Mouse (Mus musculus) forebrain, embryonic 14.5 days (tissue): ENCODE data around the gene Zgrf1. TPM values are rescaled to one million over a fixed set of nuclear protein-coding genes. Genes with fewer than 3 reads are reported as not detected.
A peak's percentile ranks its signal among the peaks of the same experiment; 100 is the strongest.

Source experiments
- ATAC-seq: fragments of 200-750 bp; cut with Nextera tagmentation; 2 replicates; pipeline ENCODE4 v1.8.0; 2017; ENCODE audit warnings: mild to moderate bottlenecking, moderate library complexity
- DNase-seq: peaks from one replicate; pipeline ENCODE4 v3.0.0-alpha.2; 2015; ENCODE audit warnings: low spot score
- H3K27ac ChIP-seq: fragments of 300-500 bp; sonication (generic); 2 replicates; pipeline ENCODE4 v1.5.1; 2014; ENCODE audit warnings: low read depth, mild to moderate bottlenecking, control low read depth, low read length, moderate library complexity
- H3K27me3 ChIP-seq: fragments of 300-500 bp; sonication (generic); replicated peaks from 2 replicates; pipeline ENCODE4 v1.6.1; 2014; ENCODE audit warnings: low read length, control low read depth, mixed read lengths; ENCODE audit not compliant: control insufficient read depth, insufficient read depth
- H3K36me3 ChIP-seq: fragments of 300-500 bp; sonication (generic); 2 replicates; pipeline ENCODE4 v1.6.1; 2014; ENCODE audit warnings: low read length, control low read depth; ENCODE audit not compliant: control insufficient read depth, insufficient read depth
- H3K4me1 ChIP-seq: fragments of 300-500 bp; sonication (generic); 2 replicates; pipeline ENCODE4 v1.6.1; 2014; ENCODE audit warnings: antibody characterized with exemption, low read length, control low read depth; ENCODE audit not compliant: control insufficient read depth, insufficient read depth
- H3K4me2 ChIP-seq: fragments of 300-500 bp; sonication (generic); 2 replicates; pipeline ENCODE4 v1.6.1; 2014; ENCODE audit warnings: mild to moderate bottlenecking, control low read depth, low read length
- H3K4me3 ChIP-seq: fragments of 300-500 bp; sonication (generic); 2 replicates; pipeline ENCODE4 v1.5.1; 2014; ENCODE audit warnings: low read depth, low read length, control low read depth
- H3K9ac ChIP-seq: fragments of 300-500 bp; sonication (generic); 2 replicates; pipeline ENCODE4 v1.6.1; 2014; ENCODE audit warnings: mild to moderate bottlenecking, low read length, control low read depth, moderate library complexity
- H3K9me3 ChIP-seq: fragments of 300-500 bp; sonication (generic); replicated peaks from 2 replicates; pipeline ENCODE4 v1.6.1; 2016; ENCODE audit warnings: low read length, control low read depth, mixed read lengths; ENCODE audit not compliant: control insufficient read depth
- WGBS: fragments of 180-500 bp; shearing (Covaris S2); extraction: QIAGEN DNeasy Blood & Tissue Kit; methylation state at CpG from one replicate; pipeline ENCODE4 v1.1.7; 2014; 5-methylcytosine and 5-hydroxymethylcytosine counted together
- polyA plus RNA-seq: library from polyadenylated mRNA; unstranded; fragments of >200 nt; fragmentation: Nextera tagmentation; extraction: Ambion mirVana; gene quantifications from 2 replicates; pipeline ENCODE4 v1.2.1, GENCODE M21; 2014

Zgrf1 gene
- polyA plus RNA-seq = 4.0 and 4.1 TPM in 2 replicates

- Histone ChIP-seq H3K27ac (peak within 1 kb of the TSS; percentile 90), H3K9ac (peak within 1 kb of the TSS; percentile 80), H3K4me2 (peak within 1 kb of the TSS; percentile 69), H3K36me3 (0 out of 2 replicates have a peak, but pooled peaks cover 12% of the 10 kb centered on the region), H3K9me3 (no peaks in the 10 kb centered on the region), H3K27me3 (no peaks in the 10 kb centered on the region), H3K4me1 (peaks cover 3% of the 10 kb centered on the region; the same call in 1 of the 2 replicates), H3K4me3 (peak within 1 kb of the TSS; percentile 63)
- ATAC-seq (peak; percentile 99), DNase-seq (peak; percentile 100)
- WGBS = under 1% methylated on average over 73 of the region's 73 CpGs
Measured at GRCm38 (mm10) chr3:127552973-127553719, at the start of gene Zgrf1, which contains the start of gene Larp7. Gene Zgrf1, plus strand, starts transcription at chr3:127553489. Gene Larp7, minus strand, starts transcription at chr3:127553349.

GRCm38 (mm10) chr3:127507878-127508783 is 45.2 kb upstream of the Zgrf1 start:
- Histone ChIP-seq H3K4me2 (no peak overlapping the region), H3K36me3 (no peaks in the 10 kb centered on the region), H3K27ac (no peak overlapping the region), H3K9ac (no peak overlapping the region), H3K27me3 (no peaks in the 10 kb centered on the region), H3K4me1 (no peaks in the 10 kb centered on the region), H3K9me3 (no peaks in the 10 kb centered on the region), H3K4me3 (no peak overlapping the region)
- DNase-seq (peak; percentile 42), ATAC-seq (peak; percentile 67)
- WGBS = 59% methylated on average over 15 of the region's 15 CpGs

- no peak for DNase-seq
- WGBS = 82% methylated on average over 12 of the region's 12 CpGs
Measured at GRCm38 (mm10) chr3:127511786-127512746, 41.2 kb upstream of the Zgrf1 start.

GRCm38 (mm10) chr3:127512794-127513335 is 40.4 kb upstream of the Zgrf1 start:
- WGBS = 73% methylated on average over 15 of the region's 15 CpGs
- no peaks in the 10 kb centered on the region for H3K9me3 ChIP-seq
- H3K4me1 ChIP-seq = no peaks in the 10 kb centered on the region
- DNase-seq (no peak), ATAC-seq (no peak)
- H3K27ac ChIP-seq = no peak overlapping the region
- H3K9ac ChIP-seq = no peak overlapping the region
- no peaks in the 10 kb centered on the region for H3K27me3 ChIP-seq
- H3K36me3 ChIP-seq = no peaks in the 10 kb centered on the region
- H3K4me2 ChIP-seq = no peak overlapping the region
- H3K4me3 ChIP-seq = no peak overlapping the region

More at GRCm38 (mm10) chr3:127511786-127512746, 41.2 kb upstream of the Zgrf1 start:
- Histone ChIP-seq H3K4me2 (no peak overlapping the region), H3K9me3 (no peaks in the 10 kb centered on the region), H3K4me1 (no peaks in the 10 kb centered on the region), H3K27ac (no peak overlapping the region), H3K9ac (no peak overlapping the region), H3K27me3 (no peaks in the 10 kb centered on the region), H3K36me3 (no peaks in the 10 kb centered on the region), H3K4me3 (no peak overlapping the region)
- no peak for ATAC-seq

- Histone ChIP-seq H3K4me3 (no peak overlapping the region), H3K27ac (no peak overlapping the region), H3K4me2 (no peak overlapping the region), H3K36me3 (no peaks in the 10 kb centered on the region), H3K27me3 (no peaks in the 10 kb centered on the region), H3K4me1 (no peaks in the 10 kb centered on the region), H3K9me3 (no peaks in the 10 kb centered on the region), H3K9ac (no peak overlapping the region)
- 89% methylated on average over 2 of the region's 2 CpGs for WGBS
- no peak for ATAC-seq
- DNase-seq = no peak
Measured at GRCm38 (mm10) chr3:127513699-127514098, 39.6 kb upstream of the Zgrf1 start.

- WGBS = 69% methylated on average over 1 of the region's 1 CpGs
- Histone ChIP-seq H3K9me3 (no peaks in the 10 kb centered on the region), H3K4me1 (no peaks in the 10 kb centered on the region), H3K27me3 (no peaks in the 10 kb centered on the region), H3K9ac (no peak overlapping the region), H3K4me2 (no peak overlapping the region), H3K36me3 (no peaks in the 10 kb centered on the region), H3K4me3 (no peak overlapping the region), H3K27ac (no peak overlapping the region)
- DNase-seq (no peak), ATAC-seq (no peak)
Measured at GRCm38 (mm10) chr3:127515251-127515650, 38.0 kb upstream of the Zgrf1 start.

- 86% methylated on average over 6 of the region's 6 CpGs for WGBS
- Histone ChIP-seq H3K27ac (no peak overlapping the region), H3K36me3 (no peaks in the 10 kb centered on the region), H3K9ac (no peak overlapping the region), H3K4me3 (no peak overlapping the region), H3K27me3 (no peaks in the 10 kb centered on the region), H3K4me1 (no peaks in the 10 kb centered on the region), H3K4me2 (no peak overlapping the region), H3K9me3 (no peaks in the 10 kb centered on the region)
- DNase-seq = no peak
- ATAC-seq = no peak
Measured at GRCm38 (mm10) chr3:127520300-127520699, 33.0 kb upstream of the Zgrf1 start.

GRCm38 (mm10) chr3:127521156-127521555 is 32.1 kb upstream of the Zgrf1 start:
- H3K9me3 ChIP-seq = no peaks in the 10 kb centered on the region
- no peaks in the 10 kb centered on the region for H3K36me3 ChIP-seq
- H3K27me3 ChIP-seq = no peaks in the 10 kb centered on the region
- no peak overlapping the region for H3K27ac ChIP-seq
- DNase-seq = no peak
- H3K4me1 ChIP-seq = no peaks in the 10 kb centered on the region
- no peak overlapping the region for H3K9ac ChIP-seq
- no peak overlapping the region for H3K4me3 ChIP-seq
- H3K4me2 ChIP-seq = no peak overlapping the region
- WGBS = 75% methylated on average over 10 of the region's 10 CpGs
- no peak for ATAC-seq
